ENCODE assay signal across 10 mouse cellular contexts in the genomic region with DNA sequence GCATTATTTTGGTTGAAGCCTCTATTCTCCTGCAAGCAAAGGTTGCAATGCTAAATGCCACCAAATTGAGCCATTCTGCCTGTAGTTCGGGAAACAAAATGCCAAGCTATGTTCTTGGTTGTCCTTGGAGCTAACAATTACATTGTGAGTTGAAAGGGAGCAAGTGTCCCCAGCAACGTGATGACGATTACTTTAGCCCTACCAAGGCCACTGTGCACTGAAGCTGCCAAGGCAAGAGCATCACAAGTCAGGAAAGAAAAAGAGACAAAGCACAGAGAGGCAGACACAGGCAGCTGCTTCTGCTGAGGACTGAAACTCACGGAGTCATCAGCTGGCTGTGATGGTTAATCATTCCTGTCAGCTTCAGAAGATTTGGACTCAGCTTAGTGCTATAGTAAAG.
"Had no signal": no experiment of that assay in that cellular context is flagged by ENCODE, and none has a peak within 500 bp of the region (broad histone marks: within the 10 kb centered on the region; RNA-seq: fewer than 3 reads in every experiment).

No protein-coding gene starts in this region.

- DNase-seq: kidney, adult 2 months; kidney, postnatal 25 days; layer of hippocampus, postnatal 36 days; liver, postnatal 0 days; lung, embryonic 14.5 days; right cerebral cortex, adult 18-20 months; right cerebral cortex, postnatal 14 days; right cerebral cortex, postnatal 4 days; thymus, adult 18-20 months; thymus, postnatal 36 days had no signal
